24 mouse cellular contexts compared by ENCODE assay signal in the genomic region with DNA sequence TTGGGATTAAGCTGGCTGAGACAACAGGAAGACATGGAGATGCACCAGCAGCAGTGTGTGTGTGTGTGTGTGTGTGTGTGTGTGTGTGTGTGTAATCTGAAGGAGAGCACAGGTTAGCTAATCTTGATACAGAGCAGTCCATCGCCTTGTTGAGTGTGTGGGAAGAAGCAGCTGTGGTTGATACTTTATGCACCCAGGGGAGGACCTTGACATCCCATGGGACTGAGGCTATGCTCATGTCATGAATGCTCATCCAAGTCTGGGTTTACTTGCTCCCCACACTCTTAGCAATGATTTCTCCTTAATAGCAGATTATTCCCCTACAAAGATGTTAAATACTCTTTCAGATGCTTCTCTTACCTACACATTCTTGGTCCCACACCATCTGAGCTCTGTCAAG. TPM values are rescaled to one million over a fixed set of nuclear protein-coding genes. Genes with fewer than 3 reads are reported as not detected.
DNase-seq lines count a peak whose midpoint lies in the region; ATAC-seq lines count a peak whose summit lies in the region.
"Had no signal": no experiment of that assay in that cellular context is flagged by ENCODE, and none has a peak within 500 bp of the region (broad histone marks: within the 10 kb centered on the region; RNA-seq: fewer than 3 reads in every experiment).

No protein-coding gene starts in this region.

- peak overlapping the region; percentile 14 for H3K4me3 ChIP-seq in megakaryocyte, embryonic 14.5 days (replicated peaks)
- H3K4me3 ChIP-seq: embryonic facial prominence, embryonic 13.5 days; embryonic facial prominence, embryonic 15.5 days; erythroblast, embryonic 14.5 days; forebrain, embryonic 10.5 days; forebrain, embryonic 12.5 days had no signal

- no peaks in the 10 kb centered on the region for H3K9me3 ChIP-seq in megakaryocyte, embryonic 14.5 days
- H3K9me3 ChIP-seq: embryonic facial prominence, embryonic 13.5 days; embryonic facial prominence, embryonic 15.5 days; forebrain, embryonic 10.5 days; forebrain, embryonic 12.5 days; G1E had no signal

- H3K4me1 ChIP-seq in megakaryocyte, embryonic 14.5 days, result peaks cover 85% of the 10 kb centered on the region
- H3K4me1 ChIP-seq: forebrain, embryonic 10.5 days; forebrain, embryonic 12.5 days had no signal

- peaks cover 15% of the 10 kb centered on the region for H3K36me3 ChIP-seq in megakaryocyte, embryonic 14.5 days (replicated peaks; ENCODE audit: low read length)
- no peaks in the 10 kb centered on the region for H3K36me3 ChIP-seq in splenic B cell, adult 2 months (ENCODE audit: control insufficient read depth, insufficient read depth, low read length, poor library complexity, severe bottlenecking)
- H3K36me3 ChIP-seq: embryonic facial prominence, embryonic 13.5 days; embryonic facial prominence, embryonic 15.5 days; forebrain, embryonic 12.5 days had no signal

- ATAC-seq in megakaryocyte, adult 5-6 weeks (ENCODE audit: poor library complexity, severe bottlenecking), result no peak
- ATAC-seq: activated CD4-positive, CD25-positive, alpha-beta regulatory T cell, adult 4 months; forebrain, embryonic 14.5 days; forebrain, embryonic 16.5 days; Patski had no signal

- DNase-seq in B cell, adult 2 months, result peak; percentile 40 to 51
- peak; percentile 59 for DNase-seq in splenic B cell, adult 2 months (ENCODE audit: low read depth, low spot score)
- no peak for DNase-seq in left cerebral cortex, postnatal 25 days (ENCODE audit: low spot score in 2 of 2)
- DNase-seq: adrenal gland, adult 8-10 months; adrenal gland, postnatal 14 days; adrenal gland, postnatal 36 days; cerebellum, adult 18-20 months; cerebellum, adult 8-10 months; cerebellum, adult 9-11 months; cerebellum, postnatal 14 days; cerebellum, postnatal 36 days; embryo, embryonic 11 days had no signal

- intact Hi-C loops in left cerebral cortex, postnatal 25 days (cut with DNase I), result no loop called here

- no peaks in the 10 kb centered on the region for H3K27me3 ChIP-seq in megakaryocyte, embryonic 14.5 days (replicated peaks)
- H3K27me3 ChIP-seq in splenic B cell, adult 2 months (ENCODE audit: control insufficient read depth, insufficient read depth, low read length, poor library complexity, severe bottlenecking), result no peaks in the 10 kb centered on the region
- H3K27me3 ChIP-seq: embryonic facial prominence, embryonic 13.5 days; embryonic facial prominence, embryonic 15.5 days; forebrain, embryonic 12.5 days; Patski had no signal

RNA-seq across cellular contexts. Expression of a gene that starts 24.3 kb away (rescaled TPM):
- polyA plus RNA-seq in megakaryocyte, embryonic 14.5 days (2012; ENCODE audit: insufficient read depth, low replicate concordance), result 8.1 and 18.2 TPM in 2 replicates
- total RNA-seq in megakaryocyte, adult 5-6 weeks (2015), result 33.1 and 33.6 TPM in 2 replicates
- total RNA-seq in megakaryocyte, adult 5-6 weeks (2017), result 22.8 and 24.6 TPM in 2 replicates
- total RNA-seq in left cerebral cortex, postnatal 25 days (2021), result 10 to 100 TPM; 91.9 to 92.5 TPM

Comparison
In these comparisons a context has a peak if more than half of its experiments do, and no peak if none do; other contexts are left out.
1. DNase-seq: peak in B cell, adult 2 months (2 of 2) and splenic B cell, adult 2 months (single experiment); none in left cerebral cortex, postnatal 25 days (0 of 2).